Mouse (Mus musculus): ENCODE data around the gene Polrmt.

GRCm38 (mm10) chr10:79700676-79701075 lies 45.7 kb downstream of the Polrmt start:
- TF ChIP-seq ZC3H11A (IDR thresholded peaks at IDR 0.05; ENCODE audit: borderline replicate concordance, low read depth, low read length) (no peak), HCFC1 (IDR thresholded peaks at IDR 0.05; ENCODE audit: borderline replicate concordance, insufficient read depth, low read length) (no peak)
